Mouse (Mus musculus): Measurements from ENCODE around the gene Pcgf1. TPM values are rescaled to one million over a fixed set of nuclear protein-coding genes. Genes with fewer than 3 reads are reported as not detected.

Gene Pcgf1
- polyA plus RNA-seq, 1 experiment = 23.1 TPM

GRCm38 (mm10) chr6:83101688-83102556, 24.3 kb downstream of the Pcgf1 start:
- DNase-seq (ENCODE audit: low read depth) = no peak

- no peak for DNase-seq (ENCODE audit: low read depth)
These were observed 25.5 kb downstream of the Pcgf1 start for GRCm38 (mm10) chr6:83103130-83103650.

- no peak for DNase-seq (ENCODE audit: low read depth)
These were observed 26.5 kb downstream of the Pcgf1 start for GRCm38 (mm10) chr6:83104158-83104557.

DNA sequence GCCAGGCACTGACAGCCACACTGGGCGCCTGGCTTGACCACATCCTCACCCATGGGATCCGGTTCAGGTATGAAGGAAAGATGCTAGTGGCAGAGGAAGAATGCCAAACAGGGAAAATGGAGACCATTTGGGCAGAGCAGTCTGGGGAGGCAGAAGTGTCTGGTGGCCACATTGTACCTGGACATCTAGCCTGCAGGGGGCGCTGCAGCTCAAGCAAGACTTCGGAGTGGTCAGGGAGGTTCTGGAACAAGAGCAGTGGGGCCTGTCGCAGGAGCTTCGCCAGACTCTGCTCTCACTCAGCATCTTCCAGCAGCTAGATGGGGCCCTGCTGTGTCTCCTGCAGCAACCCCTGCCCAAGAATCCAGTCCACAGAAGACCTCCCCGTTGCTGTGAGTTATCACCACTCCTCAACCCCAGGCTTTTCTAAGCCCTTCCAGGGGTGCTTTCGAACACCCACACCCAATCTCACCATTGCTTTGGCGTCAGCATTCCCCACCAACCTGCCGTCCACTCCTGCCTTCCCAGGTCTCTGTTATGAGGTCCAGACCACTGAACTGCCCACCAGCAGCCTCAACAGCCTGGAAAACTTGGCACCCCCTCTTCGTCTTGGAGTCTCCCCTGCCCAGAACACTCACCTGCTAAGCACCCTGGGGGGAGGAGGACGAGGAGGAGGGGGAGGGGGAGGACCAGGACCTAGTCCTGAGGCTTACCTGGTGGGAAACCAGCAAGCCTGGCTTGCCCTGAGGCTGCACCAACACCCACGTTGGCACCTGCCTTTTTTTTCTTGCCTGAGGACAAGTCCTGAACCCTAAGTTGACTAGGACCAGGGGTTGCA, 30.1 kb downstream of the Pcgf1 start:
- DNase-seq (ENCODE audit: low read depth) = no peak

- no peak for DNase-seq (ENCODE audit: low read depth)
These were observed 31.3 kb downstream of the Pcgf1 start, which contains the start of gene Mrpl53 for GRCm38 (mm10) chr6:83108762-83109668. Gene Mrpl53 (plus strand): TSS chr6:83109040.

GRCm38 (mm10) chr6:83111510-83112136, 34.0 kb downstream of the Pcgf1 start:
- no peak for DNase-seq (ENCODE audit: low read depth)

DNA sequence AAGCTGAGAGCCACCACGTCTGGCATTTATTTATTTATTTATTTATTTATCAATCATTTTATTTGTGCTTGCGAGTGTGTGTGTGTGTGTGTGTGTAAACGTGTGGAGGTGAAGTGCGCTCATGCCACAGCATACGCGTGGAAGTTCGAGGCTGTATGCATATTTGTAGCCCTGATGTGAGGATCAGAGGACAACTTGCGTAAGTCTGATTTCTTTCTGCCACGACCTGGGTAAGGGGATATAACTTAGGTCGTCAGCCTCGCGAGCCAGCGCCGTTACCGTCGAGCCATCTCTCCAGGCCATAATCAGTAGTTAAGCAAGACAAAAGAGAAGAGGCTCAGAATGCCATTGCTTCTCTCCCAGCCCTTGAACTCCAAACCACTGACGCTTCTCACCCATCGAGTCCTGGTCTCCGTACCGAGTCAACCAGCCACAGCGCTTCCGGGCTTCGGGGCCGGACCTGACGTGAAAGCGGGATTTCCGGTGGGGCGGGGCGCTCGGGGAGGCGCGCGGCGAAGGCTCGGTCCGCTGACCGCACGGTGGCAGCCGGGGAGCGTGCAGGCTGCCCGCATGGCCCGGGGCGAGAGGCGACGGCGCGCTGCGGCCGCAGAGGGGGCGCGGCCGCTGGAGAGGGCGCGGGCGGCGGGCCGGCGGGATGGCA, 37.5 kb downstream of the Pcgf1 start, which contains the start of gene Mogs:
Mogs (plus strand) TSS at position 486 of the 661 bp plus-strand sequence.
- DNase-seq (ENCODE audit: low read depth) = no peak

DNA sequence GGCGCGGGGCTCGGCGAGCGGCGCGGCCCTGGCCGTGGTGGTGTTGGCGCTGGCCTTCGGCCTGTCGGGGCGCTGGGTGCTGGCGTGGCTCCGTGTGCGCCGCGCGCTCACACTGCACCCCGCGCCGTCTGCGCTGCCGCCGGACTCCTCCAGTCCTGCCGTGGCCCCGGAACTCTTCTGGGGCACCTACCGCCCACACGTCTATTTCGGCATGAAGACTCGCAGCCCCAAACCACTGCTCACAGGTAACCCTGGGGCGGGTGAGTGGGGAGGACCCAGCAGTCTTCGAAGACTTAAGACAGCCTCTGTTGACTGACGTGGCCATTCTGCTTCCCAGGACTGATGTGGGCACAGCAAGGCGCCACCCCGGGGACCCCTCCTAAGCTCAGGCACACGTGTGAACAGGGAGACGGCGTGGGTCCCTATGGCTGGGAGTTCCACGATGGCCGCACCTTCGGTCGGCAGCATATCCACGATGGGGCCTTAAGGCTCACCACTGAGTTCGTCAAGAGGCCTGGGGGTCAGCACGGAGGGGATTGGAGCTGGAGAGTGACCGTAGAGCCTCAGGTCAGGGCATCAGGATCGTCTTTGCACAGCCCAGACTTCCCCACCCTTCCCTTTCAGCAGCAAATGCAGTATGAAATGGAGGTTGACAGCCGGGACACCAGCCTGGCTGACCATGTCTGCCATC, 38.2 kb downstream of the Pcgf1 start:
- no peak for DNase-seq (ENCODE audit: low read depth)

- no peak for DNase-seq (ENCODE audit: low read depth)
These were observed 38.9 kb downstream of the Pcgf1 start for GRCm38 (mm10) chr6:83116373-83117164.

GRCm38 (mm10) chr6:83117165-83117438, 39.4 kb downstream of the Pcgf1 start:
- DNase-seq (ENCODE audit: low read depth) = no peak

GRCm38 (mm10) chr6:83117616-83118015, 39.9 kb downstream of the Pcgf1 start:
- DNase-seq (ENCODE audit: low read depth) = no peak

DNA sequence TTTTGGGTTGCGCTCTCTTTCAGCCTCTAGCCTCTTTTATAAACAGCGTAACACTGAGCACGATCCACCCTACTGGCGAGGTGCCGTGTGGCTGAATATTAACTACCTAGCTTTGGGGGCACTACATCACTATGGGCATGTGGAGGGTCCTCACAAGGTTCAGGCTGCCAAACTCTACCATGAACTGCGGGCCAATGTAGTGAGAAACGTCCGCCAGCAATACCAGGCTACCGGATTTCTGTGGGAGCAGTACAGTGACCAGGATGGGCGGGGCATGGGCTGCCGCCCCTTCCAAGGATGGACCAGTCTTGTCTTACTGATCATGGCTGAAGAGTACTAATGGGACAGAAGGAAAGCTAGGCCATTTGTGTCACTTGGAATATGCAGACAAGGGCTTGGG, 40.7 kb downstream of the Pcgf1 start:
- no peak for DNase-seq (ENCODE audit: low read depth)

- no peak for DNase-seq (ENCODE audit: low read depth)
These were observed 41.4 kb downstream of the Pcgf1 start for GRCm38 (mm10) chr6:83118825-83119733.

DNA sequence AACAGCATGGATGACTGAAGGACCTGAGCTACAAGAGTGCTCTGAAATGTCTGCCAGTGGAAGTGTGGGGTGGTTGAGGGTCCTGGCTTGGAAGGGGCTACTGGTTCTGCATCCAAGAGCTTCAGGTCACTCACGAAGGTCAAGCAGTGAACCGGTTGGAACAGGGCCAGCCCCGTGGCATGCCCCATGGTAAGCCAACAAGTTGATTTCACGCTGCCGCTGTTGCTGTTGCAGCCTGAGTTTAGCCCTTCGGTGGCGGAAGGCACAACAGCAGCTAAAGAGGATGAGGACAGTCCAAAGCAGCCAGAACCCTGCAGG, 42.0 kb downstream of the Pcgf1 start:
- DNase-seq (ENCODE audit: low read depth) = no peak

GRCm38 (mm10) chr6:83120930-83121862, 43.5 kb downstream of the Pcgf1 start, which contains the start of gene Wbp1:
Gene Wbp1 (minus strand): TSS chr6:83121559.
- peak; percentile 93 for DNase-seq (ENCODE audit: low read depth)

GRCm38 (mm10) chr6:83121863-83122710, 44.4 kb downstream of the Pcgf1 start:
- DNase-seq (ENCODE audit: low read depth) = no peak
